In genomic region chr1:81864571-81864970, GRCm38 (mm10) we compare ENCODE assay signal across 13 mouse cellular contexts.
DNase-seq lines count a peak whose midpoint lies in the region; TF ChIP-seq lines count a peak whose summit lies in the region.
"Had no signal": no experiment of that assay in that cellular context is flagged by ENCODE, and none has a peak within 500 bp of the region (broad histone marks: within the 10 kb centered on the region; RNA-seq: fewer than 3 reads in every experiment).

No protein-coding gene starts in this region.

- no peaks in the 10 kb centered on the region for H3K36me3 ChIP-seq in myocyte (ENCODE audit: control insufficient read depth, insufficient read depth)
- H3K36me3 ChIP-seq: embryonic facial prominence, embryonic 13.5 days; neural tube, embryonic 15.5 days had no signal

- no peaks in the 10 kb centered on the region for H3K79me2 ChIP-seq in myocyte (ENCODE audit: control insufficient read depth, insufficient read depth)

- no peak overlapping the region for H3ac ChIP-seq in myocyte (ENCODE audit: control insufficient read depth, insufficient read length)

- DNase-seq in layer of hippocampus, adult 11-12 months (ENCODE audit: low spot score) = peak; percentile 45
- DNase-seq in layer of hippocampus, postnatal 10 days (ENCODE audit: low spot score in 2 of 2) = no peak
- peak; percentile 90 for DNase-seq in brain, adult 2 months (ENCODE audit: low read depth, low spot score)
- DNase-seq in gonadal fat pad, adult 2 months (ENCODE audit: low read depth) = peak; percentile 83
- DNase-seq in urinary bladder, postnatal 36 days (ENCODE audit: low spot score in 2 of 2) = no peak
- no peak for DNase-seq in ovary, postnatal 36 days (ENCODE audit: low spot score)
- no peak for DNase-seq in retina, embryonic 14.5 days (ENCODE audit: low spot score)
- DNase-seq: adrenal gland, postnatal 36 days; cerebellum, postnatal 36 days; lung, postnatal 10 days had no signal

- no peaks in the 10 kb centered on the region for H3K27me3 ChIP-seq in myocyte (ENCODE audit: control insufficient read depth, insufficient read depth, insufficient read length)
- H3K27me3 ChIP-seq: embryonic facial prominence, embryonic 13.5 days; neural tube, embryonic 15.5 days had no signal

- H3K4me3 ChIP-seq in myocyte = no peak overlapping the region
- H3K4me3 ChIP-seq: embryonic facial prominence, embryonic 13.5 days; neural tube, embryonic 15.5 days had no signal

- H3K4me2 ChIP-seq in myocyte (ENCODE audit: low read depth) = no peak overlapping the region
- H3K4me2 ChIP-seq: embryonic facial prominence, embryonic 13.5 days; neural tube, embryonic 15.5 days had no signal

- TF ChIP-seq POLR2A in myocyte (IDR thresholded peaks at IDR 0.05; ENCODE audit: insufficient read length, low read depth) = no peak

TF ChIP-seq in myocyte, 11 proteins besides CTCF, POLR2A, EP300 and RAD21:
- TF ChIP-seq TCF12 (IDR thresholded peaks at IDR 0.05; ENCODE audit: insufficient read depth, poor library complexity, severe bottlenecking) = no peak
- no peak for TF ChIP-seq E2F4 (IDR thresholded peaks at IDR 0.05; ENCODE audit: insufficient read depth)
- TF ChIP-seq MYOG (IDR thresholded peaks at IDR 0.05; ENCODE audit: control insufficient read depth in 1 of 3, insufficient read depth in 1 of 3, insufficient read length in 2 of 3, low read depth in 2 of 3) = peak in 2 of 3 experiments; percentile 22 to 58
- TF ChIP-seq USF1 (IDR thresholded peaks at IDR 0.05; ENCODE audit: low read depth) = no peak
- no peak for TF ChIP-seq TCF3 (IDR thresholded peaks at IDR 0.05; ENCODE audit: insufficient read length, low read depth)
- TF ChIP-seq SRF (IDR thresholded peaks at IDR 0.05; ENCODE audit: control insufficient read depth, insufficient read length, low read depth) = no peak
- peak in 2 of 3 experiments; percentile 41 for TF ChIP-seq MYOD1 (IDR thresholded peaks at IDR 0.05; ENCODE audit: control insufficient read depth in 1 of 3, insufficient read length in 2 of 3, low read depth in 2 of 3)

Comparison
In these comparisons a context has a peak if more than half of its experiments do, and no peak if none do; other contexts are left out.
1. DNase-seq: peak in layer of hippocampus, adult 11-12 months (single experiment), brain, adult 2 months (single experiment) and gonadal fat pad, adult 2 months (single experiment); none in layer of hippocampus, postnatal 10 days (0 of 2), urinary bladder, postnatal 36 days (0 of 2), ovary, postnatal 36 days (single experiment) and retina, embryonic 14.5 days (single experiment).